Mouse (Mus musculus) heart, embryonic 11.5 days (tissue): ENCODE measurements around the gene 6430548M08Rik. TPM values are rescaled to one million over a fixed set of nuclear protein-coding genes. Genes with fewer than 3 reads are reported as not detected.

Experiments
- ATAC-seq: fragments of 200-750 bp; cut with Nextera tagmentation; replicated peaks from 2 replicates; pipeline ENCODE4 v1.8.0; 2017; ENCODE audit warnings: moderate library complexity; ENCODE audit not compliant: insufficient number of reproducible peaks, low FRiP score, low TSS enrichment
- H3K27ac ChIP-seq: fragments of 300-500 bp; sonication (generic); 2 replicates; pipeline ENCODE4 v1.5.1; 2014; ENCODE audit warnings: mild to moderate bottlenecking, low read depth, low read length
- H3K27me3 ChIP-seq: fragments of 300-500 bp; sonication (generic); 2 replicates; pipeline ENCODE4 v1.6.1; 2014; ENCODE audit warnings: mild to moderate bottlenecking, low read length, mixed read lengths; ENCODE audit not compliant: control insufficient read depth, insufficient read depth
- H3K36me3 ChIP-seq: fragments of 300-500 bp; sonication (generic); 2 replicates; pipeline ENCODE4 v1.6.1; 2014; ENCODE audit warnings: mild to moderate bottlenecking, low read length, moderate library complexity, mixed read lengths; ENCODE audit not compliant: control insufficient read depth, insufficient read depth
- H3K4me1 ChIP-seq: fragments of 300-500 bp; sonication (generic); 2 replicates; pipeline ENCODE4 v1.6.1; 2014; ENCODE audit warnings: low read length; ENCODE audit not compliant: control insufficient read depth, insufficient read depth
- H3K4me2 ChIP-seq: fragments of 300-500 bp; sonication (generic); 2 replicates; pipeline ENCODE4 v1.6.1; 2014; ENCODE audit warnings: mild to moderate bottlenecking, moderate library complexity
- H3K4me3 ChIP-seq: fragments of 300-500 bp; sonication (generic); 2 replicates; pipeline ENCODE4 v1.5.1; 2014; ENCODE audit warnings: low read depth, low read length
- H3K9ac ChIP-seq: fragments of 300-500 bp; sonication (generic); 2 replicates; pipeline ENCODE4 v1.6.1; 2014; ENCODE audit warnings: mild to moderate bottlenecking, low read depth, low read length, moderate library complexity
- H3K9me3 ChIP-seq: fragments of 300-500 bp; sonication (generic); replicated peaks from 2 replicates; pipeline ENCODE4 v1.6.1; 2016; ENCODE audit warnings: low read length; ENCODE audit not compliant: control insufficient read depth
- WGBS: fragments of 180-500 bp; shearing (Covaris S2); extraction: QIAGEN DNeasy Blood & Tissue Kit; methylation state at CpG from one replicate; pipeline ENCODE4 v1.1.7; 2014; ENCODE audit not compliant: insufficient replicate concordance; 5-methylcytosine and 5-hydroxymethylcytosine counted together
- polyA plus RNA-seq: library from polyadenylated mRNA; unstranded; fragments of >200 nt; fragmentation: Nextera tagmentation; extraction: Ambion mirVana; gene quantifications from 2 replicates; pipeline ENCODE4 v1.2.1, GENCODE M21; 2014

Gene 6430548M08Rik
- polyA plus RNA-seq, 1 experiment from 2014 or later, result 8.4 TPM

DNA sequence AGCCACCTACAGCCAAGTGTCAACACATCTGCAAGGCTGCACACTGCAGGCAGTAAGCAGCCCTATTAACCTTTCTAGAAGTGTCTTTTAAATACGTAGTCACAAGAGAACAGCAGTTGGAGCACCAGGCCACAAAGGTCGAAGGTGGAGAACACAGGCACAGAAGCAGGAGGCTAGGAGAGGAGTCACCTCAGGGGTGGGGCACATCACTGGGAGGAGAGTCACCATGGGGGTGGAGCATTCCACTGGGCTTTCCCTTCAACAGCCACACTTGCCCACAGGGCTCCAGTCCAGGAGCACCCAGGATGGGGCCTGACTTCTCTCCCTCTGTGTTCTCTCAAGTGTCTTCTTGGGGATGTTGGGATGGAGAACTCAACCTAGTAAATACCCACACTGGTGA lies 17.5 kb upstream of the 6430548M08Rik start:
- H3K4me2 ChIP-seq, result no peak overlapping the region
- no peak overlapping the region for H3K27ac ChIP-seq
- H3K4me1 ChIP-seq, result peaks cover 8% of the 10 kb centered on the region
- no peak overlapping the region for H3K9ac ChIP-seq
- no peak for ATAC-seq
- no peaks in the 10 kb centered on the region for H3K9me3 ChIP-seq
- WGBS, result 76% methylated on average over 2 of the region's 2 CpGs
- H3K27me3 ChIP-seq, result no peaks in the 10 kb centered on the region
- H3K36me3 ChIP-seq, result 0 out of 2 replicates have a peak, but pooled peaks cover 4% of the 10 kb centered on the region
- no peak overlapping the region for H3K4me3 ChIP-seq

DNA sequence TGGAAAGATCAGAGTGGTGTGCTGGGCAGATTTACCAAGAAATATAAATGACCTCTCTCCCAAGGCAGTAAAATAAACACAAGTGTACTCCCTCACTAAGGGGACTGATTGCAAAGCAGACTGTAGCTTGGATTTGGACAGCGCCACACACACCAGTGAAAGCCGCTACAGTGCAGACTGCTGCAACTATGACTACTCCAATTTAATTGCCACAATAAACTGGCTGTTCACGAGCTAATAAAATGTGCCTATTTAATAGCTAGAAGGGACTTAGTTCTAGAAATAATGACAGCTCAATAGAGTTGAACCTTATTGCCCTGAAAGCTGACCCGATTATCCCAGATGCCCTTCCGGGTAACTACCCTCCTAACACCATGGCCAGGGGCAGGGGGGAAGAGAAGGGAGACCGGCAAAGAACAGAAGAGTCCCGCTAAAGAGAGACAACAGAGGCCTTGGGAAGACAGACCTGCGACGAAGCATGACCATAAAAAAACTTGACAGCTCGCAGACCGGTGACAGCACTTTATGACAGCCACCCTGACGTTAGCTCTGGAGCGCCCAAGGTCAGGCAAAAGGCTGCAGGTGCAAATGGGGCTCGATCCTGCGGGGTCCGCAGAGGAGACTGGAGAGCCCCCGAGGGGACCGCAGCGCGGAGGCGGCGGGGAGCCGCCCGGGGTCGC lies 13.4 kb upstream of the 6430548M08Rik start:
- H3K9me3 ChIP-seq, result no peaks in the 10 kb centered on the region
- H3K27me3 ChIP-seq, result no peaks in the 10 kb centered on the region
- peak overlapping the region; percentile 79 for H3K4me2 ChIP-seq
- H3K9ac ChIP-seq, result peak overlapping the region; percentile 91
- peaks cover 16% of the 10 kb centered on the region for H3K4me1 ChIP-seq
- peak overlapping the region; percentile 99 for H3K4me3 ChIP-seq
- peak overlapping the region; percentile 81; the same call in 1 of the 2 replicates for H3K27ac ChIP-seq
- H3K36me3 ChIP-seq, result no peaks in the 10 kb centered on the region
- WGBS, result 7% methylated on average over 22 of the region's 25 CpGs
- no peak; the same call in 1 of the 2 replicates for ATAC-seq

DNA sequence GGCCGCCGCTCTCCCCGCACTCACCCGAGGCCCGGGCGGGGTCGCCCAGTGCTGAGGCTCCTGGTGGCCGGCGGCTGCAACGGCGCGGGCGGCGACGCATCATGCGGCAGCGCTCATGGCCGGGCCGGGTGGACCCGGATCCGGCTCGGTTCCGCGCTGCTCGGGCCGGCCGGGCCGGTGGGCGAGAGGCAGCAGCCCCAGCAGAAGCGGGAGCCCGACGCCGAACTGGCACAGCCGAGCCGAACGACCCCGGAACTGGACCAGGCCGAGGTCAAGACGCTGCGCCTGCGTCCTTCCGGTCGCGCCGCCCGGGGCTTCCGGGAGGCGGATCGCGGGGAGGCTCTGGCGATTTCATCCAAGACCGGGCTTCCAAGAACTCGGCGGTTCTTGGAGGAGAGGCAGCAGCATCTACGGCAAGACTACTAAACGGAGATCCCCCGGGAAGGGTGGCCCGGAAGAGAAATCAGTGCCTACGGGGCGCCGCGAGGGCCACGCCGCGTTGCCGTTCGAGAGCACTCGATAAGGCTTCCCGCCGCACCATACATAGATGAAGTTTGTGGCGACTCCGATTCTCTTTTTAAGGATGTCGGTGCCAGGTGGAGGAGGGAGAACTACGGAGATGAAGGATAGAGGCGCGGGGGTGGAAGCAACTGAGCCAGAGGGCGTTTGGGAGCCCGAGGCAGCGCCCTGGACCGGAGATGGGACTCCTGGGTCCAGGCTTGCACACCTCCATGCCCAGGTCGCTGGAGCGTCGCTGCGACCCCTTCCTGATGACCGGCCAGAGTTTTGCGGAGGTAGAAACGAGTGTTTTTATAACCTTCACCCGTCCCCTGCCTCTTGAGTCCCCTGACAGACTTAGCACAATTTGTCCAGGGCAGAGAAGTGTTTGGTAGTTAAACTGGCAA lies 12.6 kb upstream of the 6430548M08Rik start, which contains the start of gene Zdhhc7:
Gene Zdhhc7, minus strand, starts transcription at position 415 of the 905 bp plus-strand sequence.
- 0% methylated on average over 81 of the region's 88 CpGs for WGBS
- peak within 1 kb of the TSS; percentile 99 for H3K4me3 ChIP-seq
- ATAC-seq, result peak; percentile 68

DNA sequence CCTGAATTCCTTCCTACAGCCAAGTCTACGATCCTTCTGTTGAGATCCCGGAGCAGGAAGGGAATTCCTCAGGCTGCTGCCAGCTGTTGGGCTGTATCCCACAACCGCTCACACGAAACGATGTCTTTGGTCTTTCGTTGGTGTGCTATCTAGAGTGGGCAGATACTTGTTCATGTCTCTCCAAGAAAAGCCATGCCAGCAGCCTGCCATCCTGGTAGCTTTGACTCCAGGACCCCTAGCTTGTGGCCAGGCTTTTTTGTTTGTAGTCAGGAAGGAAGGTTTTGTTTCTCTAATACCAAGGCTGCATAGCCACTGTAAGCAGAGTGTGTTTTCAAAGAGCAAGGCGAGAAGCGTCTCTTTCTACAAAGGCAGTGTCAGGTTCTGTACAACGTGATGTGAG lies 10.0 kb upstream of the 6430548M08Rik start:
- peaks cover 16% of the 10 kb centered on the region for H3K4me1 ChIP-seq
- H3K9ac ChIP-seq, result no peak overlapping the region
- H3K27me3 ChIP-seq, result no peaks in the 10 kb centered on the region
- H3K4me3 ChIP-seq, result no peak overlapping the region
- no peak overlapping the region for H3K4me2 ChIP-seq
- WGBS, result 84% methylated on average over 9 of the region's 9 CpGs
- no peaks in the 10 kb centered on the region for H3K36me3 ChIP-seq
- no peaks in the 10 kb centered on the region for H3K9me3 ChIP-seq
- ATAC-seq, result no peak
- no peak overlapping the region for H3K27ac ChIP-seq

More for the DNA sequence above, 12.6 kb upstream of the 6430548M08Rik start, which contains the start of gene Zdhhc7:
- peaks cover 16% of the 10 kb centered on the region for H3K4me1 ChIP-seq
- H3K9ac ChIP-seq, result peak within 1 kb of the TSS; percentile 91
- no peaks in the 10 kb centered on the region for H3K27me3 ChIP-seq
- peak within 1 kb of the TSS; percentile 81 for H3K27ac ChIP-seq
- H3K9me3 ChIP-seq, result no peaks in the 10 kb centered on the region
- no peaks in the 10 kb centered on the region for H3K36me3 ChIP-seq
- H3K4me2 ChIP-seq, result peak within 1 kb of the TSS; percentile 79

DNA sequence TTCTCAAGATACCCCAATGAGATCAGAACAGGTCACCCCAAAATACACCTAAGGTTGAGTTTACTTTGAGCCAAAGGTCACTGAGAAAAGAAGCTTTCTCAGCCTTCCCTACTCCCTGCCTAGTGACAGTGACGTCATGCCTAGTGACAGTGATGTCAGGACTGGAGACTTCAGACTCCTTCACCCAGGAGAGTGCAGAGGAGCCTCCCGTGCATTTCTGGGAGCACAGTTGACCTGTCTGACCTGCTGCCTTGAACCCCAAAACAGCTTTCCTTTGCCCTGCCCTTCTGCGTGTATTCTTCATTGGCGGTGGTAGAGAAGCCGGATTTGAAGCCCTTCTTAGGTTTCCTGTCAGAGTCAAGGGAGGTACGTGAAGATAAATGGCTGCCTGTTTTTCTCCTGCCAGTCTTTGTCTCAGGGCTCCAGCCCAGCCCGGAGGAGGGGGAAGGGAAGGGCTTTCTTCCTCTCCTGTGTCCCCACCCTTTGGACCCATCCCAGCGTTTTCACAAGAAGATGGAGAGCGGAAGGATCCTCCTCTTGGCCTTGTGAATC lies 9.2 kb upstream of the 6430548M08Rik start:
- no peaks in the 10 kb centered on the region for H3K36me3 ChIP-seq
- no peaks in the 10 kb centered on the region for H3K9me3 ChIP-seq
- peak overlapping the region; percentile 59 for H3K27ac ChIP-seq
- H3K4me1 ChIP-seq, result peaks cover 16% of the 10 kb centered on the region
- ATAC-seq, result no peak
- WGBS, result 52% methylated on average over 9 of the region's 9 CpGs
- H3K4me2 ChIP-seq, result no peak overlapping the region; the same call in 1 of the 2 replicates
- no peak overlapping the region for H3K9ac ChIP-seq
- H3K4me3 ChIP-seq, result no peak overlapping the region
- no peaks in the 10 kb centered on the region for H3K27me3 ChIP-seq

DNA sequence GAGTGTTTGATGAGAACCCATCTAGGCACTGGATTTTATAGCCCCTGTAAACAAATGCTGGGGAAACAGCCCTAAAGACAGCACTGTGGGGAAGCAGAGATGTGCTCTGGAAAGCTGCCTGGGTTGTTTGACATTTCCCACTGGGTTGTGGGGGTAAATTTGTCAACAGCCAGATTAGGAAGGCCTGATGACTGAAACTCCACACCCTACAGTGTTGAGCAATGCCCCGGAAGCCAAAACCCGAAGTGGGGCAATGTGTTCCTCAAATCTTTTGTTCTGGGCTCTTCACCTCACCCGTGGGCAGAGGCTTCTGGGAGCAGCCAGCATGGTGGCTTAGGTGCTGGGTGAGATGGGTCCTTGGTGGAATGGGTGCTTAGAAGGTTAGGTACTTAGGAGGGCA lies 4.8 kb upstream of the 6430548M08Rik start:
- Histone ChIP-seq H3K4me1 (peaks cover 8% of the 10 kb centered on the region), H3K36me3 (no peaks in the 10 kb centered on the region), H3K9me3 (no peaks in the 10 kb centered on the region), H3K4me3 (no peak overlapping the region), H3K4me2 (no peak overlapping the region), H3K27me3 (no peaks in the 10 kb centered on the region; the same call in 1 of the 2 replicates), H3K9ac (no peak overlapping the region), H3K27ac (no peak overlapping the region)
- 58% methylated on average over 3 of the region's 3 CpGs for WGBS
- ATAC-seq, result no peak

DNA sequence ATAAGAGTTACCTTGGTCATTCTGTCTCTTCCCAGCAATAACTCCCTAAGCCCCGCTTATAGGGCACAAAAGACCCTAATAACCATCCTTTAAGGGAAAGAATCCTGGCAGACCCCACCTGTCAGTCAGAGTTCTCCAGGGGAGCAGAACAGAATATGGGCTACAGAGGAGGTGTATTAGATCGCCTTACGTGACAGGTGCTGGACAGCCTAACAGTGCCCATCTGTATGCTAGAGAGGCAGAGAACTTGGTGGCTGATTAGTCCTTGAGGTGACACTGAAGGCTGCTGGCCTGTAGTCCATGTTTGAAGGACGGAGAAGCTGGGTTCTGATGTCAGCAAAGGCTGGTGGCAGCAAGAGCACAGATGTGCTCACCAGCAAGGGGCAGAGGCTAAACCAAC lies 3.0 kb upstream of the 6430548M08Rik start:
- Histone ChIP-seq H3K36me3 (no peaks in the 10 kb centered on the region), H3K9me3 (no peaks in the 10 kb centered on the region; the same call in 1 of the 2 replicates), H3K27me3 (peaks cover 16% of the 10 kb centered on the region), H3K4me2 (no peak overlapping the region), H3K4me3 (no peak overlapping the region), H3K9ac (no peak overlapping the region), H3K27ac (no peak overlapping the region), H3K4me1 (peaks cover 12% of the 10 kb centered on the region)
- ATAC-seq, result no peak
- WGBS, result 75% methylated on average over 4 of the region's 4 CpGs

DNA sequence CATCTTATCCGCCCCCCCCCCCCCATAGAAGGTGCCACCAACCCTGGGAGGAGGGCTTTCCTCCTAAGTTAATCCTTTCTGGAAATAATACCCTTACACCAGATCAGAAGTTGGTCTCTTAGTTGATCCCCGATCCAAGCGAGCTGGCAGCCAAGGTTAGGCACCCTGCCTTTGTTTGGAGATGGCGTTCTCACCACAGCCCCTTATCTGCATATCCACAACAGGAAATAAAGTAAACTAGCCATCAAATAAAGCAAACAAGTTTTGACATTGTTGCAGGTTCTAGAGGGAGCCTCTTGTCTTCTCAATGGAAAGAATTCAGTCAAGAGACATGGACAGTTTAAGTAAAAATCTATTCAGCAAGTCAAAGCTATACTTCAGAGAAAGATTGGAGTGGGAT lies 2.6 kb upstream of the 6430548M08Rik start:
- Histone ChIP-seq H3K4me2 (no peak overlapping the region), H3K9ac (no peak overlapping the region), H3K4me1 (peaks cover 12% of the 10 kb centered on the region), H3K4me3 (no peak overlapping the region), H3K27me3 (peaks cover 20% of the 10 kb centered on the region), H3K36me3 (no peaks in the 10 kb centered on the region), H3K9me3 (no peaks in the 10 kb centered on the region; the same call in 1 of the 2 replicates), H3K27ac (no peak overlapping the region)
- 46% methylated on average over 4 of the region's 4 CpGs for WGBS
- no peak for ATAC-seq
